Mouse (Mus musculus) 416B (cell line): ENCODE measurements around the gene Krtap6-5.
"Not testable (repeated sequence)": the region's sequence is repeated elsewhere in the genome, so short reads cannot be mapped to it uniquely, and the experiment has no call there.

Experiments
- DNase-seq: peaks from one replicate; pipeline ENCODE4 v3.0.0; 2011; ENCODE audit warnings: low read depth

Gene Krtap6-5

GRCm38 (mm10) chr16:89047783-89048182 lies at the start of gene Krtap6-5:
TSS of gene Krtap6-5 (minus strand) at chr16:89047883.
- DNase-seq = no peak

GRCm38 (mm10) chr16:89071041-89071440 lies 23.4 kb upstream of the Krtap6-5 start:
- DNase-seq = peak; percentile 15

GRCm38 (mm10) chr16:89063902-89064301 lies 16.2 kb upstream of the Krtap6-5 start, which contains the start of gene 1110025L11Rik:
TSS of gene 1110025L11Rik (minus strand) at chr16:89064002.
- not testable (repeated sequence) for DNase-seq

GRCm38 (mm10) chr16:89041372-89041771 lies 6.3 kb downstream of the Krtap6-5 start, which contains the start of gene Gm10228:
TSS of gene Gm10228 (minus strand) at chr16:89041472.
- DNase-seq = not testable (repeated sequence)

- DNase-seq = not testable (repeated sequence)
Measured at GRCm38 (mm10) chr16:89031399-89031798, 16.3 kb downstream of the Krtap6-5 start, which contains the start of gene Krtap6-1. TSS of gene Krtap6-1 (plus strand) at chr16:89031699.

- not testable (repeated sequence) for DNase-seq
Measured at GRCm38 (mm10) chr16:89014984-89015383, 32.7 kb downstream of the Krtap6-5 start, which contains the start of gene Gm10229. TSS of gene Gm10229 (plus strand) at chr16:89015284.

GRCm38 (mm10) chr16:89013973-89014372 lies 33.7 kb downstream of the Krtap6-5 start:
- DNase-seq = no peak

GRCm38 (mm10) chr16:89010659-89011058 lies 37.0 kb downstream of the Krtap6-5 start, which contains the start of gene Krtap22-2:
TSS of gene Krtap22-2 (minus strand) at chr16:89010759.
- DNase-seq = no peak
